Mouse (Mus musculus) heart, postnatal 0 days (tissue): Measurements from ENCODE around the gene Ankmy2. TPM values are rescaled to one million over a fixed set of nuclear protein-coding genes. Genes with fewer than 3 reads are reported as not detected.

Source experiments
- ATAC-seq: fragments of 200-750 bp; cut with Nextera tagmentation; 2 replicates; pipeline ENCODE4 v1.8.0; 2017; ENCODE audit warnings: low read depth, moderate number of reproducible peaks, moderate library complexity; ENCODE audit not compliant: insufficient read depth
- DNase-seq: peaks from one replicate; pipeline ENCODE4 v3.0.0-alpha.2; 2016; ENCODE audit warnings: low spot score
- H3K27ac ChIP-seq: fragments of 300-500 bp; sonication (generic); 2 replicates; pipeline ENCODE4 v1.5.1; 2014; ENCODE audit warnings: low read depth, mild to moderate bottlenecking
- H3K27me3 ChIP-seq: fragments of 300-500 bp; sonication (generic); 2 replicates; pipeline ENCODE4 v1.6.1; 2014; ENCODE audit warnings: low read length, mixed read lengths; ENCODE audit not compliant: control insufficient read depth, insufficient read depth
- H3K36me3 ChIP-seq: fragments of 300-500 bp; sonication (generic); replicated peaks from 2 replicates; pipeline ENCODE4 v1.6.1; 2014; ENCODE audit warnings: low read length, mixed read lengths; ENCODE audit not compliant: control insufficient read depth, insufficient read depth
- H3K4me1 ChIP-seq: fragments of 300-500 bp; sonication (generic); 2 replicates; pipeline ENCODE4 v1.6.1; 2014; ENCODE audit warnings: antibody characterized with exemption; ENCODE audit not compliant: control insufficient read depth, insufficient read depth
- H3K4me2 ChIP-seq: fragments of 300-500 bp; sonication (generic); 2 replicates; pipeline ENCODE4 v1.6.1; 2014; ENCODE audit warnings: low read depth, mild to moderate bottlenecking, low read length, moderate library complexity
- H3K4me3 ChIP-seq: fragments of 300-500 bp; sonication (generic); 2 replicates; pipeline ENCODE4 v1.5.1; 2014; ENCODE audit warnings: low read depth, low read length
- H3K9ac ChIP-seq: fragments of 300-500 bp; sonication (generic); replicated peaks from 2 replicates; pipeline ENCODE4 v1.6.1; 2014; ENCODE audit warnings: low read depth, low read length, mixed read lengths
- H3K9me3 ChIP-seq: fragments of 300-500 bp; sonication (generic); replicated peaks from 2 replicates; pipeline ENCODE4 v1.6.1; 2016; ENCODE audit warnings: low read length; ENCODE audit not compliant: control insufficient read depth
- CTCF ChIP-seq: IDR thresholded peaks from 2 replicates; pipeline ENCODE4 v1.5.1; 2016; ENCODE audit warnings: antibody characterized with exemption, control low read depth, low read depth
- EP300 ChIP-seq: IDR thresholded peaks from 2 replicates; pipeline ENCODE4 v1.6.1; 2016; ENCODE audit warnings: antibody characterized with exemption, low read depth
- WGBS: fragments of 180-500 bp; shearing (Covaris S2); extraction: QIAGEN DNeasy Blood & Tissue Kit; methylation state at CpG from one replicate; pipeline ENCODE4 v1.1.7; 2014; 5-methylcytosine and 5-hydroxymethylcytosine counted together
- polyA plus RNA-seq: library from polyadenylated mRNA; unstranded; fragments of >200 nt; fragmentation: Nextera tagmentation; extraction: Ambion mirVana; gene quantifications from 2 replicates; pipeline ENCODE4 v1.2.1, GENCODE M21; 2015
- total RNA-seq: library from RNA; depleted of rRNA; stranded (reverse); fragments of >200 nt; gene quantifications from 2 replicates; pipeline ENCODE4 v1.2.3, GENCODE M21; 2014; ENCODE audit warnings: low replicate concordance

Ankmy2 gene
- total and polyA plus RNA-seq, 2 experiments from 2014 or later = 9.9 to 23.1 TPM

- Histone ChIP-seq H3K36me3 (0 out of 2 replicates have a peak, but pooled peaks cover 4% of the 10 kb centered on the region), H3K27me3 (no peaks in the 10 kb centered on the region), H3K4me2 (peak overlapping the region; percentile 80), H3K27ac (peak overlapping the region; percentile 94), H3K9ac (peak overlapping the region; percentile 95), H3K9me3 (no peaks in the 10 kb centered on the region), H3K4me3 (peak overlapping the region; percentile 99), H3K4me1 (peaks cover 32% of the 10 kb centered on the region)
- DNase-seq = no peak
- ATAC-seq = peak; percentile 15
- WGBS = 0% methylated on average over 14 of the region's 14 CpGs
- TF ChIP-seq CTCF = no peak
- TF ChIP-seq EP300 = 0 out of 2 replicates have a peak, but pooled peaks have one; percentile 1
Observed at GRCm38 (mm10) chr12:36157304-36157637, 357 bp downstream of the Ankmy2 start.

- Histone ChIP-seq H3K9ac (peak within 1 kb of the TSS; percentile 95), H3K4me2 (peak within 1 kb of the TSS; percentile 80), H3K4me1 (peaks cover 32% of the 10 kb centered on the region), H3K27me3 (no peaks in the 10 kb centered on the region), H3K27ac (peak within 1 kb of the TSS; percentile 94), H3K36me3 (0 out of 2 replicates have a peak, but pooled peaks cover 4% of the 10 kb centered on the region), H3K4me3 (peak within 1 kb of the TSS; percentile 99), H3K9me3 (no peaks in the 10 kb centered on the region)
- ATAC-seq (peak; percentile 37), DNase-seq (peak; percentile 73)
- TF ChIP-seq EP300 (no peak; the same call in 1 of the 2 replicates), CTCF (no peak)
- WGBS = 2% methylated on average over 26 of the region's 26 CpGs
Observed at GRCm38 (mm10) chr12:36157638-36158308, 859 bp downstream of the Ankmy2 start, which contains the start of gene Bzw2. Gene Bzw2 (minus strand): TSS chr12:36158080.

GRCm38 (mm10) chr12:36164126-36164791 is 7.3 kb downstream of the Ankmy2 start:
- Histone ChIP-seq H3K27me3 (no peaks in the 10 kb centered on the region), H3K9me3 (no peaks in the 10 kb centered on the region), H3K4me3 (no peak overlapping the region), H3K27ac (no peak overlapping the region), H3K36me3 (0 out of 2 replicates have a peak, but pooled peaks cover 20% of the 10 kb centered on the region), H3K4me1 (peaks cover 19% of the 10 kb centered on the region; the same call in 1 of the 2 replicates), H3K9ac (no peak overlapping the region), H3K4me2 (no peak overlapping the region)
- TF ChIP-seq CTCF = no peak
- TF ChIP-seq EP300 = no peak
- DNase-seq (no peak), ATAC-seq (no peak)
- WGBS = 42% methylated on average over 7 of the region's 7 CpGs

GRCm38 (mm10) chr12:36165299-36165698 is 8.4 kb downstream of the Ankmy2 start:
- peaks cover 19% of the 10 kb centered on the region; the same call in 1 of the 2 replicates for H3K4me1 ChIP-seq
- H3K36me3 ChIP-seq = peaks cover 21% of the 10 kb centered on the region
- DNase-seq (no peak), ATAC-seq (no peak)
- no peaks in the 10 kb centered on the region for H3K9me3 ChIP-seq
- no peak overlapping the region for H3K4me3 ChIP-seq
- no peak for TF ChIP-seq CTCF
- TF ChIP-seq EP300 = no peak
- no peaks in the 10 kb centered on the region for H3K27me3 ChIP-seq
- H3K9ac ChIP-seq = no peak overlapping the region
- no peak overlapping the region for H3K27ac ChIP-seq
- no peak overlapping the region for H3K4me2 ChIP-seq
- WGBS = 87% methylated on average over 1 of the region's 1 CpGs

GRCm38 (mm10) chr12:36177227-36177626 is 20.3 kb downstream of the Ankmy2 start:
- Histone ChIP-seq H3K9me3 (no peaks in the 10 kb centered on the region), H3K4me3 (no peak overlapping the region), H3K27me3 (no peaks in the 10 kb centered on the region), H3K36me3 (peaks cover 62% of the 10 kb centered on the region), H3K4me1 (no peaks in the 10 kb centered on the region), H3K4me2 (no peak overlapping the region), H3K9ac (no peak overlapping the region), H3K27ac (no peak overlapping the region)
- DNase-seq (no peak), ATAC-seq (no peak)
- 93% methylated on average over 5 of the region's 5 CpGs for WGBS
- TF ChIP-seq CTCF (no peak), EP300 (no peak)
